Mouse (Mus musculus) stomach, postnatal 0 days (tissue): ENCODE measurements around the gene Tln2.

ENCODE experiments used
- CTCF ChIP-seq: IDR thresholded peaks from 2 replicates; pipeline ENCODE4 v1.5.1; 2016; ENCODE audit warnings: antibody characterized with exemption, low read depth, mild to moderate bottlenecking, moderate library complexity
- EP300 ChIP-seq: optimal IDR thresholded peaks from 2 replicates; pipeline ENCODE3; 2016; ENCODE audit warnings: antibody characterized with exemption

DNA sequence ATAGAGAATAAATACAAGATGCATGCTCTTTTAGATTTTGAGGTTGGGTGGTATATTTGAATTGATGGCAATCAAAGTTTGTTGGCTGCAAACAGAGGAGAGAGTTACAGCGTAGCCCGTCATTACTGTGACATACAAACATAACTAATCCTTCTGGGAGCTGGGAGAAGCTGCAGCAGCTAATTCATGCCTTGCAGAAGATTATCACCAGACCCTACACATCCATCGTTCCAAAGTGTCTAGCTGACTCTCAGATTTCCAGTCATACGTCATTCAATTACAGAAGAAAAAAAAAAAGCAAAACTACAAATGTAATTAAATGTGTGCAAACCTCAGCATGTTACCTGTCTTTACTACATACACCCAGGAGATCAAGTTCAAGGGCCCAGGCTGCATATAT lies 372.3 kb downstream of the Tln2 start:
- TF ChIP-seq CTCF (no peak), EP300 (no peak)
